Mouse (Mus musculus) lung, adult 2 months (tissue): ENCODE data around the gene Susd5.

Experiments
- CTCF ChIP-seq: fragments of 200-500 bp; IDR thresholded peaks from 2 replicates; pipeline ENCODE4 v1.5.1; 2011; ENCODE audit warnings: mild to moderate bottlenecking, low read length, control low read depth; ENCODE audit not compliant: insufficient read depth
- POLR2A ChIP-seq: fragments of 200-500 bp; IDR thresholded peaks from 2 replicates; pipeline ENCODE4 v1.6.1; 2011; ENCODE audit warnings: low read depth, mild to moderate bottlenecking, control low read depth, low read length, borderline replicate concordance; ENCODE audit errors: extremely low read depth

DNA sequence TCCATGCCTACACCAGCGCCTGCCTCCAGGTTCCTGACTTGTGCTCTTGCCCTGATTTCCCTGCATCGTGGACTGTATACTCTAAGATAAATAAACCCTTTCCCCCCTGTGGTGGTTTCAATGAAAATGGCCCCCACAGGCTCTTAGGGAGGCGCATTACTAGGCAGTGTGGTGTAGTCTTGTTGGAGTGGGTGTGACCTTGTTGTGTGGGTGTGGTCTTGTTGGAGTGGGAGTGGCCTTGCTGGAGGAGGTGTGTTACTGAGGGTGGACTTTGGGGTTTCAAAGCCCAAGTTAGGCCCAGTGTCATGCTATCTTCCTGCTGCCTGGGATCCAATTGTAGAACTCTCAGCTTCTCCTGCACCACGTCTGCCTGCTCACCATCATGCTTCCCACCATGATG is 4.9 kb upstream of the Susd5 start:
- no peak for TF ChIP-seq CTCF
- TF ChIP-seq POLR2A = no peak
